28 mouse cellular contexts compared by ENCODE assay signal in the genomic region with DNA sequence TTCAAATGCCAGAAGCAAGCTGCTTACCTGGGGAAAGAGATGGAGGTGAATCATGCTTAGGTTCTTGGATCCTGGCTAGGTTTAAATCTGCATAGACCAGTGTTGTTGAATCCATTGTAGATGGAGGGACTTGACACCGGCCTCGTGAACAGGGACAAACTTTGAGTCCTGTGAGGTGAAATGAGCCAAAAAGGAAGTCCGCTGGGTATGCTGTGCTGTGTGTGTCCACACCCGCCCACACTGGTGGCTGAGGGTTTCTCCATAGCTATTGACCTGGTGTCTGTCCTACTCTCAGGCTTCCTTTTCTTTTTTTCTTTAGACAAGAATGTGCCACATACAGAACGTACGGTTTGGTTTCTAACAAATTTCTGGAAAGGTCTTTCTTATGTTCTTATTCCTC. TPM values are rescaled to one million over a fixed set of nuclear protein-coding genes. Genes with fewer than 3 reads are reported as not detected.
"Had no signal": no experiment of that assay in that cellular context is flagged by ENCODE, and none has a peak within 500 bp of the region (broad histone marks: within the 10 kb centered on the region; RNA-seq: fewer than 3 reads in every experiment).

A gene (minus strand): TSS at position 184 of the 400 bp plus-strand sequence.
A gene (minus strand): TSS at position 200 of the 400 bp plus-strand sequence.

- H3K4me3 ChIP-seq: limb, embryonic 12.5 days; limb, embryonic 15.5 days; liver, embryonic 12.5 days; liver, embryonic 15.5 days; megakaryocyte, embryonic 14.5 days; midbrain, embryonic 10.5 days; midbrain, embryonic 13.5 days had no signal

- DNase-seq: kidney, adult 2 months; kidney, postnatal 25 days; left cerebral cortex, postnatal 4 days; lung, embryonic 14.5 days; lung, postnatal 14 days; right cerebral cortex, adult 18-20 months; right cerebral cortex, postnatal 14 days; right cerebral cortex, postnatal 4 days; thymus, adult 2 months; thymus, postnatal 14 days; thymus, postnatal 4 days had no signal

- ATAC-seq: intestine, postnatal 0 days; liver, embryonic 12.5 days; midbrain, embryonic 13.5 days; midbrain, embryonic 16.5 days had no signal

- H3K4me1 ChIP-seq: limb, embryonic 15.5 days; liver, embryonic 12.5 days; liver, embryonic 15.5 days; megakaryocyte, embryonic 14.5 days; midbrain, embryonic 13.5 days had no signal

RNA-seq across cellular contexts. Expression of the first gene that starts in this region (rescaled TPM):
- total RNA-seq: layer of hippocampus, postnatal 14 days; left cerebral cortex, postnatal 14 days; left cerebral cortex, postnatal 4 days had no signal
- polyA plus RNA-seq: intestine, postnatal 0 days; kidney, embryonic 14.5 days; kidney, postnatal 0 days; limb, embryonic 12.5 days; limb, embryonic 15.5 days; liver, embryonic 12.5 days; liver, embryonic 15.5 days; lung, embryonic 14.5 days; midbrain, embryonic 10.5 days; midbrain, embryonic 13.5 days; midbrain, embryonic 16.5 days; neural tube, embryonic 11.5 days; neural tube, embryonic 14.5 days; stomach, embryonic 14.5 days; stomach, postnatal 0 days; thymus, adult 2 months had no signal

RNA-seq across cellular contexts. Expression of the second gene that starts in this region (rescaled TPM):
- total RNA-seq: layer of hippocampus, postnatal 14 days; left cerebral cortex, postnatal 14 days; left cerebral cortex, postnatal 4 days had no signal
- polyA plus RNA-seq: kidney, embryonic 14.5 days; kidney, postnatal 0 days; limb, embryonic 12.5 days; liver, embryonic 12.5 days; lung, embryonic 14.5 days; midbrain, embryonic 10.5 days; midbrain, embryonic 13.5 days; midbrain, embryonic 16.5 days; neural tube, embryonic 14.5 days had no signal
